Mouse (Mus musculus) CH12.LX (cell line): ENCODE data around the gene Hpse2. TPM values are rescaled to one million over a fixed set of nuclear protein-coding genes. Genes with fewer than 3 reads are reported as not detected.

Source experiments
- DNase-seq: peaks from one replicate; pipeline ENCODE4 v3.0.0-alpha.2; 2013; ENCODE audit errors: extremely low read depth
- H3K27ac ChIP-seq: 2 replicates; pipeline ENCODE4 v1.5.1; 2012; ENCODE audit warnings: low read depth, mild to moderate bottlenecking, control low read depth, moderate library complexity; ENCODE audit not compliant: insufficient read depth
- H3K27me3 ChIP-seq: replicated peaks from 2 replicates; pipeline ENCODE3; 2012; ENCODE audit warnings: inconsistent platforms
- H3K36me3 ChIP-seq, 2 experiments: replicated peaks in 1 of 2; 2 replicates each; pipeline versions ENCODE3 to v1.6.1; 2012; ENCODE audit warnings: inconsistent platforms in 1 of 2, low read length in 1 of 2, mild to moderate bottlenecking in 1 of 2, mixed read lengths in 1 of 2, moderate library complexity in 1 of 2; ENCODE audit not compliant: control insufficient read depth in 1 of 2, insufficient read depth in 1 of 2
- H3K4me1 ChIP-seq, 2 experiments: 2 replicates each; pipeline ENCODE4 v1.6.1; 2012; ENCODE audit warnings: inconsistent platforms in 1 of 2, moderate library complexity in 1 of 2; ENCODE audit not compliant: insufficient read depth in 2 of 2, control insufficient read depth in 1 of 2
- H3K4me2 ChIP-seq: 2 replicates; pipeline ENCODE4 v1.6.1; 2012; ENCODE audit warnings: low read depth, mild to moderate bottlenecking, control low read depth; ENCODE audit not compliant: poor library complexity, insufficient read depth, severe bottlenecking
- H3K4me3 ChIP-seq, 3 experiments: fragments of 150-350 bp in 1 of 3; sonication (generic) in 1 of 3; replicated peaks in 1 of 3; 2 replicates each; pipeline versions ENCODE3 to v1.5.1; 2011 to 2012; ENCODE audit warnings: low read depth in 2 of 3, low read length in 2 of 3, mild to moderate bottlenecking in 2 of 3, moderate library complexity in 2 of 3, control low read depth in 1 of 3, improper control_type of control experiment in 1 of 3, inconsistent platforms in 1 of 3, mixed read lengths in 1 of 3; ENCODE audit not compliant: poor library complexity in 1 of 3
- H3K79me2 ChIP-seq: replicated peaks from 2 replicates; pipeline ENCODE4 v1.6.1; 2012; ENCODE audit warnings: mild to moderate bottlenecking, moderate library complexity; ENCODE audit not compliant: control insufficient read depth, poor library complexity, insufficient read depth, severe bottlenecking; ENCODE audit errors: extremely low read depth
- H3K9ac ChIP-seq: 2 replicates; pipeline ENCODE4 v1.6.1; 2012; ENCODE audit warnings: low read depth, mild to moderate bottlenecking, control low read depth, moderate library complexity; ENCODE audit not compliant: insufficient read depth
- H3K9me3 ChIP-seq: replicated peaks from 2 replicates; pipeline ENCODE3; 2012; ENCODE audit warnings: low read length, inconsistent platforms, mixed read lengths
- BHLHE40 ChIP-seq: IDR thresholded peaks from 2 replicates; pipeline ENCODE4 v1.6.1; 2011; ENCODE audit warnings: mild to moderate bottlenecking, low read depth, low read length, improper control_type of control experiment
- CHD2 ChIP-seq: IDR thresholded peaks from 2 replicates; pipeline ENCODE4 v1.6.1; 2011; ENCODE audit warnings: low read length, improper control_type of control experiment
- CTCF ChIP-seq, 2 experiments: IDR thresholded peaks in 1 of 2; conservative IDR thresholded peaks in 1 of 2; 2 replicates each; pipeline ENCODE4 v1.5.1; 2011 to 2012; ENCODE audit warnings: low read depth in 2 of 2, low read length in 2 of 2, improper control_type of control experiment in 1 of 2, inconsistent platforms in 1 of 2, mild to moderate bottlenecking in 1 of 2, moderate library complexity in 1 of 2
- E2F4 ChIP-seq: IDR thresholded peaks from 2 replicates; pipeline ENCODE4 v1.6.1; 2011; ENCODE audit warnings: low read depth, low read length, improper control_type of control experiment; ENCODE audit not compliant: insufficient replicate concordance
- EP300 ChIP-seq: IDR thresholded peaks from 2 replicates; pipeline ENCODE4 v1.6.1; 2011; ENCODE audit warnings: low read length, improper control_type of control experiment
- GABPA ChIP-seq: IDR thresholded peaks from 2 replicates; pipeline ENCODE4 v1.6.1; 2012; ENCODE audit warnings: low read depth, low read length, improper control_type of control experiment, inconsistent platforms; ENCODE audit not compliant: insufficient replicate concordance
- IRF4 ChIP-seq: IDR thresholded peaks from 2 replicates; pipeline ENCODE4 v1.6.1; 2014; ENCODE audit warnings: low read depth, mild to moderate bottlenecking, inconsistent platforms, low read length, improper control_type of control experiment
- MAFK ChIP-seq: IDR thresholded peaks from 2 replicates; pipeline ENCODE4 v1.6.1; 2011; ENCODE audit warnings: low read length, improper control_type of control experiment; ENCODE audit not compliant: insufficient replicate concordance
- MAZ ChIP-seq: IDR thresholded peaks from 2 replicates; pipeline ENCODE4 v1.6.1; 2012; ENCODE audit warnings: low read depth, mild to moderate bottlenecking, inconsistent platforms, low read length, improper control_type of control experiment, moderate library complexity
- POLR2A ChIP-seq: IDR thresholded peaks from 2 replicates; pipeline ENCODE4 v1.6.1; 2011; ENCODE audit warnings: low read depth, mild to moderate bottlenecking, improper control_type of control experiment, low read length
- POLR2AphosphoS2 ChIP-seq: IDR thresholded peaks from 2 replicates; pipeline ENCODE4 v1.6.1; 2011; ENCODE audit warnings: low read depth, low read length, improper control_type of control experiment
- TCF12 ChIP-seq: IDR thresholded peaks from 2 replicates; pipeline ENCODE4 v1.6.1; 2014; ENCODE audit warnings: low read depth, mild to moderate bottlenecking, inconsistent platforms, low read length, improper control_type of control experiment
- UBTF ChIP-seq: IDR thresholded peaks from 2 replicates; pipeline ENCODE4 v1.6.1; 2012; ENCODE audit warnings: low read depth, mild to moderate bottlenecking, inconsistent platforms, low read length, improper control_type of control experiment, moderate library complexity
- USF1 ChIP-seq: IDR thresholded peaks from 2 replicates; pipeline ENCODE4 v1.6.1; 2014; ENCODE audit warnings: low read depth, mild to moderate bottlenecking, inconsistent platforms, low read length, improper control_type of control experiment
- ZNF384 ChIP-seq: IDR thresholded peaks from 2 replicates; pipeline ENCODE4 v1.6.1; 2012; ENCODE audit warnings: low read depth, low read length, improper control_type of control experiment, inconsistent platforms
- dilution Hi-C: fragments of 300-500 bp; cut with MboI; formaldehyde crosslinking; loops from 2 replicates; pipeline ENCODE4 v1.14.3; 2020; ENCODE audit warnings: low sequenced_read_pairs; ENCODE audit not compliant: extremely low pct_unique_long_range_greater_than_20kb, extremely low pct_ligation_motif_present
- in situ Hi-C: fragments of 300-500 bp; cut with MboI; formaldehyde crosslinking; loops from 3 replicates; pipeline ENCODE4 v1.14.3; 2019; ENCODE audit warnings: low sequenced_read_pairs, low pct_ligation_motif_present, low pct_unique_long_range_greater_than_20kb, mixed read lengths
- polyA plus RNA-seq: library from polyadenylated mRNA; unstranded; fragments of >175 nt; gene quantifications from 2 replicates; pipeline ENCODE4 v1.2.1, GENCODE M21; 2012; ENCODE audit warnings: low read depth; ENCODE audit not compliant: insufficient read length
- total RNA-seq, 2 experiments: library from RNA; depleted of rRNA; stranded (reverse); fragments of 300-350 nt in 1 of 2; fragments of >200 nt in 1 of 2; gene quantifications; 2 replicates each; pipeline ENCODE4 v1.2.3; 2012 to 2014

Hpse2 gene
- total RNA-seq (2012; rRNA removed) (not detected in 2 replicates), total RNA-seq (2014; rRNA removed) (not detected in 2 replicates), polyA plus RNA-seq (not detected in 2 replicates)

GRCm38 (mm10) chr19:43388017-43388904 is at the start of gene Hpse2:
Gene Hpse2 (minus strand): TSS chr19:43388355.
- Histone ChIP-seq H3K4me3 (peak within 1 kb of the TSS in 1 of 3 experiments; percentile 24), H3K27ac (no peak within 1 kb of the TSS), H3K79me2 (no peaks in the 10 kb centered on the region), H3K27me3 (no peaks in the 10 kb centered on the region), H3K9me3 (no peaks in the 10 kb centered on the region), H3K36me3 (no peaks in the 10 kb centered on the region), H3K4me1 (peaks cover 3% of the 10 kb centered on the region in 2 experiments; a peak in 3 of 4 replicates), H3K4me2 (peak within 1 kb of the TSS; percentile 82)
- dilution Hi-C loops (no loop called here), in situ Hi-C loops (no loop called here)
- peak; percentile 3 for DNase-seq
- TF ChIP-seq TCF12 (peak; percentile 44; the same call in 1 of the 2 replicates), USF1 (no peak), CTCF (conservative IDR thresholded peaks at IDR 0.05 in 1 of 2, IDR thresholded peaks at IDR 0.05 in 1 of 2; ENCODE audit: low read depth in 2 of 2, low read length in 2 of 2) (no peak), MAZ (0 out of 2 replicates have a peak, but pooled peaks have one; percentile 28), CHD2 (peak; percentile 91), ZNF384 (0 out of 2 replicates have a peak, but pooled peaks have one; percentile 28), IRF4 (peak; percentile 71; the same call in 1 of the 2 replicates), BHLHE40 (peak; percentile 49), MAFK (0 out of 2 replicates have a peak, but pooled peaks have one; percentile 12), E2F4 (no peak), GABPA (no peak), UBTF (no peak), EP300 (0 out of 2 replicates have a peak, but pooled peaks have one; percentile 17)
- TF ChIP-seq, all 38 proteins: peak for 8
- peak within 1 kb of the TSS; percentile 4; the same call in 1 of the 2 replicates for H3K9ac ChIP-seq

GRCm38 (mm10) chr19:43427446-43428224 is 39.5 kb upstream of the Hpse2 start:
- Histone ChIP-seq H3K9me3 (no peaks in the 10 kb centered on the region), H3K4me1 (no peaks in the 10 kb centered on the region), H3K27me3 (no peaks in the 10 kb centered on the region), H3K4me3 (no peak overlapping the region), H3K79me2 (no peaks in the 10 kb centered on the region), H3K4me2 (no peak overlapping the region), H3K27ac (no peak overlapping the region), H3K36me3 (no peaks in the 10 kb centered on the region), H3K9ac (no peak overlapping the region)
- dilution Hi-C loops (no loop called here), in situ Hi-C loops (no loop called here)
- DNase-seq = no peak
- TF ChIP-seq TCF12 (no peak), EP300 (no peak), POLR2AphosphoS2 (no peak), POLR2A (no peak)
